Mouse (Mus musculus) liver, adult 2 months (tissue): ENCODE results near the gene Cacna1h.

Experiments
- CTCF ChIP-seq: fragments of 200-500 bp; IDR thresholded peaks from 2 replicates; pipeline ENCODE4 v1.5.1; 2011; ENCODE audit warnings: low read depth, low read length, control low read depth
- POLR2A ChIP-seq: fragments of 200-500 bp; IDR thresholded peaks from 2 replicates; pipeline ENCODE4 v1.6.1; 2011; ENCODE audit warnings: low read length, control low read depth; ENCODE audit not compliant: insufficient read depth; ENCODE audit errors: extremely low read depth

GRCm38 (mm10) chr17:25464091-25464490, 30.5 kb upstream of the Cacna1h start:
- no peak for TF ChIP-seq POLR2A
- TF ChIP-seq CTCF: no peak
